Mouse (Mus musculus): Measurements from ENCODE around the gene Pam16. TPM values are rescaled to one million over a fixed set of nuclear protein-coding genes. Genes with fewer than 3 reads are reported as not detected.

Pam16 gene
- total RNA-seq (2021) = 100 to 1,000 TPM; 129 to 141 TPM

GRCm38 (mm10) chr16:4624481-4625110 is at the start of gene Pam16:
TSS of gene Pam16 (minus strand) at chr16:4624988.
- peak; percentile 86 for DNase-seq (ENCODE audit: low spot score)
- intact Hi-C loops (cut with DNase I) = no loop called here

- intact Hi-C loops (cut with DNase I) = loop anchor here (10.0 kb wide), 1 partner anchor 471 kb away; the partner anchor contains the start of gene Sec14l5
- DNase-seq (ENCODE audit: low spot score) = no peak
Measured at GRCm38 (mm10) chr16:4674091-4674490, 49.3 kb upstream of the Pam16 start.

- intact Hi-C loops (cut with DNase I) = loop anchor here (10.0 kb wide), 1 partner anchor 474 kb away; the partner anchor contains the start of gene Sec14l5
- no peak for DNase-seq (ENCODE audit: low spot score)
Measured at GRCm38 (mm10) chr16:4670317-4670716, 45.5 kb upstream of the Pam16 start.

- DNase-seq (ENCODE audit: low spot score) = peak; percentile 47
- intact Hi-C loops (cut with DNase I) = loop anchor here (1.0 to 5.0 kb wide), 4 partner anchors 37 to 125 kb away; partner anchors contain the start of gene Cdip1
Measured at GRCm38 (mm10) chr16:4667190-4667808, 42.5 kb upstream of the Pam16 start.

- no peak for DNase-seq (ENCODE audit: low spot score)
- intact Hi-C loops (cut with DNase I) = loop anchor here (5.0 kb wide), 3 partner anchors 98 to 127 kb away; partner anchors contain the start of gene Cdip1
Measured at GRCm38 (mm10) chr16:4665726-4666125, 40.9 kb upstream of the Pam16 start.

GRCm38 (mm10) chr16:4663806-4664205 is 39.0 kb upstream of the Pam16 start:
- intact Hi-C loops (cut with DNase I) = no loop called here
- DNase-seq (ENCODE audit: low spot score) = no peak

- intact Hi-C loops (cut with DNase I) = no loop called here
- no peak for DNase-seq (ENCODE audit: low spot score)
Measured at GRCm38 (mm10) chr16:4661605-4662004, 36.8 kb upstream of the Pam16 start.

GRCm38 (mm10) chr16:4659326-4659725 is 34.5 kb upstream of the Pam16 start:
- DNase-seq (ENCODE audit: low spot score) = no peak
- intact Hi-C loops (cut with DNase I) = no loop called here

GRCm38 (mm10) chr16:4658781-4659245 is 34.0 kb upstream of the Pam16 start:
- DNase-seq (ENCODE audit: low spot score) = no peak

GRCm38 (mm10) chr16:4656571-4657081 is 31.8 kb upstream of the Pam16 start:
- DNase-seq (ENCODE audit: low spot score) = no peak
- intact Hi-C loops (cut with DNase I) = no loop called here

More at GRCm38 (mm10) chr16:4658781-4659245, 34.0 kb upstream of the Pam16 start:
- intact Hi-C loops (cut with DNase I) = no loop called here

- DNase-seq (ENCODE audit: low spot score) = no peak
- intact Hi-C loops (cut with DNase I) = no loop called here
Measured at GRCm38 (mm10) chr16:4655764-4656570, 31.2 kb upstream of the Pam16 start.

- peak; percentile 47 for DNase-seq (ENCODE audit: low spot score)
- intact Hi-C loops (cut with DNase I) = no loop called here
Measured at GRCm38 (mm10) chr16:4655251-4655734, 30.5 kb upstream of the Pam16 start.

GRCm38 (mm10) chr16:4654706-4655105 is 29.9 kb upstream of the Pam16 start:
- intact Hi-C loops (cut with DNase I) = no loop called here
- no peak for DNase-seq (ENCODE audit: low spot score)

- intact Hi-C loops (cut with DNase I) = no loop called here
- DNase-seq (ENCODE audit: low spot score) = no peak
Measured at GRCm38 (mm10) chr16:4652707-4653416, 28.1 kb upstream of the Pam16 start.

GRCm38 (mm10) chr16:4651624-4652023 is 26.8 kb upstream of the Pam16 start:
- intact Hi-C loops (cut with DNase I) = no loop called here
- no peak for DNase-seq (ENCODE audit: low spot score)

GRCm38 (mm10) chr16:4651081-4651480 is 26.3 kb upstream of the Pam16 start:
- intact Hi-C loops (cut with DNase I) = no loop called here
- no peak for DNase-seq (ENCODE audit: low spot score)

GRCm38 (mm10) chr16:4650161-4650560 is 25.4 kb upstream of the Pam16 start:
- DNase-seq (ENCODE audit: low spot score) = no peak
- intact Hi-C loops (cut with DNase I) = no loop called here

- intact Hi-C loops (cut with DNase I) = no loop called here
- no peak for DNase-seq (ENCODE audit: low spot score)
Measured at GRCm38 (mm10) chr16:4649692-4650091, 24.9 kb upstream of the Pam16 start.

GRCm38 (mm10) chr16:4649211-4649610 is 24.4 kb upstream of the Pam16 start:
- intact Hi-C loops (cut with DNase I) = no loop called here
- DNase-seq (ENCODE audit: low spot score) = no peak
